Mouse (Mus musculus): ENCODE data around the gene Lipm. TPM values are rescaled to one million over a fixed set of nuclear protein-coding genes. Genes with fewer than 3 reads are reported as not detected.

Lipm gene
- total RNA-seq, 1 experiment from 2014 or later, result not detected

DNA sequence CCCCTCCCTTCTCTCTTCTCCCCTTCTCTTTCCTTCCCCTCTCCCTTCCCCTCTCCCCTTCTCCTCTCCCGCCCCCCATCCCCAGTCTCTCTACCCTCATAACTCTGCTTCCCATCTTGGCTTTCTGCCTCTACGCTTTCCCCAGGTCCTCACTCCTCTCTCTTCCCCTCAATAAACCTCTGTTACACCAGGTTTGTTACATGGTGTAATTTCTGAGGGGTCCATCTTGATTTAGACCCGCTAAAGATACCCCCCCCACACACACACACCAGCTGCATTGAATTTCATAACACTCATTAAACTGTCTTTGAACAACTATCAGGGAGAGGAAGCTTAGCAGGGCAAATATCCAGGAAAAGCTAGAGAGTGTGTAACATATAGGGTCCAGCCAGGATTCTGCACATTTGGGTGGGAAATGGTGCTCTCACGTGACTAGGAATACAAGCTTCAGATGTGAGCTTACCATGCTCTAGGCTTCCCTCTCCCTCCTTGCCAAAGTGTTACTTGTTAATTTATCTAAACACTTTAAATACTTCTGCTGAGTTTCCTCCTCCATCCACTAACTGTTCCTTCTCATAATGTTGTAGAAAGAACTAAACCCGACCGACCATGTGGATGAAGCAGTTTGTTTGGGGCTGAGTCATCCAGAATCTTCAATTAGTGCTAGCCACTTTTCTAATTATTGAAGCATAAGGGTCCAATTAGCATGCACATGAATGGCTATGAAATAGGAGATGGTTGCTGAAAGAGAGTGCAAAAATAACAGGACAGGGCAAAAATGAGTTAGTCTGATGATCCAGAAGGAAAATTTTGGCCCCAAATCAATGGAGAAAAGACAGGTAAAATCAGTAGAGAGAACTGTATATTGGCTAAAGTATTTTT, 52.8 kb downstream of the Lipm start:
- no peak for ATAC-seq (ENCODE audit: extremely low read depth, insufficient number of reproducible peaks, low FRiP score, poor library complexity, severe bottlenecking)

GRCm38 (mm10) chr19:34162693-34163092, 62.0 kb downstream of the Lipm start:
- 0 out of 2 replicates have a peak, but pooled peaks have one; percentile 26 for ATAC-seq (ENCODE audit: extremely low read depth, insufficient number of reproducible peaks, low FRiP score, poor library complexity, severe bottlenecking)

DNA sequence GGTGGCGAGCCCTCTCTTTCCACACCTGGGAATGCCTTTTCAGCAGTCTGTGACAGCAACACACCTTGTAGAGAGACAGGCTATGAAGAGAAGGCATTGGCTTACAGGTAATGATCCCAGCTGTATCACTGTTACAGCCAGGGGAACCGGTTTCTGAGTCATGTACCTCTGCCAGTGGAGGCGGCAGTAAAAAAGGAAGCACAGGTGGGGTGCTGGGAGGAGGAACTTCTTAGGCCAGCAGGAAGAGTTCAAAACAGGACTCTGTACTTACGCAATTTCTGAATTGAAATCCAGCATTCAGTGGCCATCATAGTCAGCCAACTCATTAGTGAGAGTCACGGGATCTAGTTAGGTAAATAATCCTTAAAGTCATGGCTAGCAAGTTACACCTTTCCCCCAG, 65.2 kb downstream of the Lipm start, which contains the start of gene Ankrd22:
Gene Ankrd22 (minus strand): TSS at position 163 of the 400 bp plus-strand sequence.
- peak; percentile 80 for ATAC-seq (ENCODE audit: extremely low read depth, insufficient number of reproducible peaks, low FRiP score, poor library complexity, severe bottlenecking)

- ATAC-seq (ENCODE audit: extremely low read depth, insufficient number of reproducible peaks, low FRiP score, poor library complexity, severe bottlenecking), result no peak
Measured at GRCm38 (mm10) chr19:34166386-34166785, 65.7 kb downstream of the Lipm start.

DNA sequence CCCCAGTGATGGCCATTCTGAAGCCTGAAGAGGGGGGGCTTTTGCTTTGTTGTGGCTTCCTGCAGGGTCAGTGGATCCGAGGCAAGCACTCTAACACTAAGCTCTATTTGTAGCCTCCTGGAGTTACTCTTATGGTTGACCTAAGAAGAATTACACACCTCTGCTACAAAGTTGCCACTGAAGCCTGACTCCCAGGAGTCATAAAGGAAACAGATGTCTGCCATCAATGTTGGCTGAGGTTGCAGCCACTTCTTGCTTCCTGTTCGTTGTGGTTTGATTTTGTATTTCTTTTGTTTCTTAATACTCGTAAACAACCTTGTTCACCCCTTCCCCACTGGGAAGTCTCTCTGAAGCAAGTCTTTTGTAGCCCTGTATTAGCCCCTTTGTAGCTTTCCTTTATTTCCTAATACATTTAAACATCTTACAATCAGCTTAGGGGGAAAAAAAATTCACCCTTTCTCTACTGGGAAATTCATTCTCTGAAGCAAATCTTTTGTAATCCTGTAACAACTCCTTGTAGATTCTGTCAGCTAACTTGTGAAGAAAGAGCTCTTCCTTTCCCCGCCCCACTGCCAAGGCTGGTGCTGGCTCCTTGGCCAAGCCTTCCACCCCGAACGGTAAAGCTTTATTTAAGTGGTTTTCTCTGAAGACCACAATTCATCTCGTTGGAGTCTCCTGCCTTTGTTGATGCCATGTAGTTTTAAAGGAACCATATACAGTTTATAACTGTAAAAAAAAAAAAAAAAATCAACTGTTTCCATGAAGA, 67.3 kb downstream of the Lipm start:
- 0 out of 2 replicates have a peak, but pooled peaks have one; percentile 39 for ATAC-seq (ENCODE audit: extremely low read depth, insufficient number of reproducible peaks, low FRiP score, poor library complexity, severe bottlenecking)

DNA sequence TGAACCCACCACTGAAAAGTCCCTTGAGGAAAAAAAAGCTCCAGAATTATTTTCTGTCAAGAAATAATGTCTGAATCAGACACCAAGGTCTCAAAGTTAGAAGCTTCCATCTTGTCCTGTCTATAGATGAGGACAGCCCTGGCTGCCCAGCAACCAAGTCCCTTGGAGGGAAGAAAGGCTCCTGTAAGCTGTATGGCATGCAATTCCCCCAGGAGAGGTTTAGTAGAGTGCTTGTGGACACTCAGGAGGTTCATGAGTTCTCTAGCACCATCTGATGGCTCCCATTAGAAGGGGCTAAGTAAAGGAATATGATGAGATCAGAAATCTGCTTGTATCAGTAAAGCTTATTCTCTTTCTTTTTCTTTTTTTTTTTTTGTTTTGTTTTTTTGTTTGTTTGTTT, 68.4 kb downstream of the Lipm start:
- no peak for ATAC-seq (ENCODE audit: extremely low read depth, insufficient number of reproducible peaks, low FRiP score, poor library complexity, severe bottlenecking)

DNA sequence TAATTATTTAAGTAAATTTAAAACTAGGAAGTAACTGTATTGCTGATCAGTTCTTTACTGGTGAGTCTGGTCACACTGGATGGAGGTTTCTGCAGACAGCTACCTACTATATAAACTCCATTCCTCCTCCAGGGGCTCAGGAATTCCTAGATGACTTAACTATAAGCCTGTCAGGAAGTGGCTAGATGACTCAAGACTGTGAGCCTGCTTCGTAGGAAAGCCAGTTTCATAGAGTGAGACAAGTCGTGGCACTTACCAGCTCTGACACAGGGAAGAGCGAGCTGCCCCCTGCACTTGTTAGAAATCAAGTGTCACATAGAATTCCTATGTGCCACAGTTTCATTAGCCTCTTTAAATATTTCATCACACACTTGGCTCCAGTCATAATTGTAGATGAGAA, 70.4 kb downstream of the Lipm start:
- no peak for ATAC-seq (ENCODE audit: extremely low read depth, insufficient number of reproducible peaks, low FRiP score, poor library complexity, severe bottlenecking)

Other genes with a start within 250 kb of the Lipm start
- gene Lipf, start 139.7 kb upstream of the Lipm start, total RNA-seq (2017), result not detected in 2 replicates
- not detected in 2 replicates for gene Lipk, start 92.6 kb upstream of the Lipm start, total RNA-seq (2017)
- 0.74 TPM in 1 of 2 replicates, not detected in the other for gene Lipn, start 33.6 kb upstream of the Lipm start, total RNA-seq (2017)
- gene Ankrd22, start 65.1 kb downstream of the Lipm start, total RNA-seq (2017), result 9.3 and 10.5 TPM in 2 replicates
- 35.0 and 39.2 TPM in 2 replicates for gene Stambpl1, start 91.3 kb downstream of the Lipm start, total RNA-seq (2017)
- gene Acta2, start 154.7 kb downstream of the Lipm start, total RNA-seq (2017), result 17.7 and 18.4 TPM in 2 replicates
- gene Fas, start 189.7 kb downstream of the Lipm start, total RNA-seq (2017), result 63.4 and 64.6 TPM in 2 replicates

All from neutrophil, adult 5-6 weeks (primary cell).